Mouse (Mus musculus): Measurements from ENCODE around the gene Acot11. TPM values are rescaled to one million over a fixed set of nuclear protein-coding genes. Genes with fewer than 3 reads are reported as not detected.

The Acot11 gene
- 2.3 and 3.2 TPM in 2 replicates for polyA plus RNA-seq (2015; fragmentation: Nextera tagmentation; extraction: Ambion mirVana)

GRCm38 (mm10) chr4:106804910-106805274 is at the start of gene Acot11:
TSS of gene Acot11 (minus strand) at chr4:106804998.

DNA sequence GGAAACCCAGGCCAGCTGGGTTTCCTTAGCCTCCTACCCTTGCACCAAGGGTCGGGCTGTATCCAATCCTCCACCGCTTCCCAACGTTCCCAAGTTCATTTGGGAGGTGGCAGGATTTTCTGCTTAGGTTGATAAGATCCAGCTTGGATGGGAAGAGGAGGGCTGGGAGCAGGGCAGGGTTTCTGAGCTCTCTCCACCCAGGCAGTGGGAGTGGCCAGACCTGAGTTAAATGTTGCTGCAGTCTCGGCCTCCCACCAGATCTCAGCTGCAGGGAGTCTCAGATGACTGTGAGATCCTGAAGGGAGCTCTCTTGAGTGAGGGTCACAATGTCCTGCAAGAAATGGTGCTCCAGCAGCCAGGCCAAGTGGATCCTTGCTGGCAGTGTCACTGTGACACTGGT is 71.2 kb downstream of the Acot11 start, which contains the start of gene Fam151a:
Fam151a (plus strand) TSS at position 254 of the 400 bp plus-strand sequence.

DNA sequence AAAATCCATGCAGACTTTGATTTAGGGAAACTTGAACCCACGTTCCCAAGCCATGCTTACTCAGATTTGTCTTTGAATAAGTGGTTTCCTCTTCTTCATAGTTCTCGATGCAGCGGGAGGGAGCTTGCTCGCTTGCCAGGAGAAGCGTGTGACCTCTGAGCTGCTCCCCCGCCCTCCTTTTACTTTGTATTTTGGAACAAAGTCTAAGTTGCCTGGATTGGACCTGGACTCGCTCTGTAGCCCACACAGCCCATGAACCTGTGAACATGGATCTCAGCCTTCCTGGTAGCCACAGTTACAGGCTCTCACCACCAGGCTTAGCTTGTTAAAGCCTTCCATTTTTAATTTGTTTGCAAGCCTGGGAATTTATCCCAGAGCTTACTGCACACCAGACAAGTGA is 74.0 kb downstream of the Acot11 start, which contains the start of gene Mroh7:
Mroh7 (minus strand) TSS at position 112 of the 400 bp plus-strand sequence.

Other genes starting within 250 kb of the Acot11 start
- 7.1 and 12.0 TPM in 2 replicates for gene Dhcr24, start 244.0 kb downstream of the Acot11 start, polyA plus RNA-seq (2015; fragmentation: Nextera tagmentation; extraction: Ambion mirVana)
- 0.07 and 0.19 TPM in 2 replicates for gene Lexm, start 187.8 kb downstream of the Acot11 start, polyA plus RNA-seq (2015; fragmentation: Nextera tagmentation; extraction: Ambion mirVana)
- gene Ttc22, start 182.6 kb downstream of the Acot11 start, polyA plus RNA-seq (2015; fragmentation: Nextera tagmentation; extraction: Ambion mirVana) = 13.1 and 15.0 TPM in 2 replicates
- gene Pars2, start 153.9 kb downstream of the Acot11 start, polyA plus RNA-seq (2015; fragmentation: Nextera tagmentation; extraction: Ambion mirVana) = 5.9 and 6.4 TPM in 2 replicates
- gene Ttc4, start 126.1 kb downstream of the Acot11 start, polyA plus RNA-seq (2015; fragmentation: Nextera tagmentation; extraction: Ambion mirVana) = 25.7 and 29.8 TPM in 2 replicates
- gene Mroh7, start 74.1 kb downstream of the Acot11 start, polyA plus RNA-seq (2015; fragmentation: Nextera tagmentation; extraction: Ambion mirVana) = 0.11 and 0.13 TPM in 2 replicates
- gene Fam151a, start 71.1 kb downstream of the Acot11 start, polyA plus RNA-seq (2015; fragmentation: Nextera tagmentation; extraction: Ambion mirVana) = 0.54 and 0.67 TPM in 2 replicates
- 29.9 and 35.8 TPM in 2 replicates for gene Ssbp3, start 105.7 kb upstream of the Acot11 start, polyA plus RNA-seq (2015; fragmentation: Nextera tagmentation; extraction: Ambion mirVana)

Measured in urinary bladder, postnatal 0 days (tissue).